Mouse (Mus musculus) kidney, adult 2 months (tissue): ENCODE results near the gene Kcnk16. TPM values are rescaled to one million over a fixed set of nuclear protein-coding genes. Genes with fewer than 3 reads are reported as not detected.

Experiments
- DNase-seq: peaks from one replicate; pipeline ENCODE4 v3.0.0; 2021
- H3K27ac ChIP-seq: fragments of 200-500 bp; 2 replicates; pipeline ENCODE4 v1.5.1; 2012; ENCODE audit warnings: low read depth, low read length, control low read depth, inconsistent platforms; ENCODE audit not compliant: insufficient read depth
- H3K27me3 ChIP-seq: fragments of 200-500 bp; replicated peaks from 2 replicates; pipeline ENCODE4 v1.6.1; 2012; ENCODE audit warnings: mild to moderate bottlenecking, moderate library complexity, low read length, inconsistent platforms; ENCODE audit not compliant: control insufficient read depth, insufficient read depth
- H3K36me3 ChIP-seq: fragments of 200-500 bp; 2 replicates; pipeline ENCODE4 v1.6.1; 2012; ENCODE audit warnings: mild to moderate bottlenecking, moderate library complexity, low read length, inconsistent platforms; ENCODE audit not compliant: control insufficient read depth, insufficient read depth
- H3K4me1 ChIP-seq: fragments of 200-500 bp; 2 replicates; pipeline ENCODE4 v1.6.1; 2011; ENCODE audit warnings: low read length; ENCODE audit not compliant: control insufficient read depth, insufficient read depth
- H3K4me3 ChIP-seq: fragments of 200-500 bp; 2 replicates; pipeline ENCODE4 v1.5.1; 2011; ENCODE audit warnings: mild to moderate bottlenecking, low read depth, low read length, control low read depth; ENCODE audit not compliant: insufficient read depth
- CTCF ChIP-seq: fragments of 200-500 bp; conservative IDR thresholded peaks from 2 replicates; pipeline ENCODE4 v1.5.1; 2011; ENCODE audit warnings: low read depth, mild to moderate bottlenecking, control low read depth, low read length, moderate library complexity, mixed read lengths; ENCODE audit not compliant: insufficient read depth, insufficient read length
- POLR2A ChIP-seq: fragments of 200-500 bp; IDR thresholded peaks from one replicate; pipeline ENCODE4 v1.6.1; 2011; ENCODE audit warnings: low read depth, low read length, control low read depth
- WGBS: fragments of 180-500 bp; shearing (Covaris S2); methylation state at CpG from one replicate; pipeline ENCODE4 v1.1.7; 2018; 5-methylcytosine and 5-hydroxymethylcytosine counted together
- polyA plus RNA-seq: library from polyadenylated mRNA; depleted of rRNA; stranded (reverse); fragments of >200 nt; gene quantifications from 2 replicates; pipeline ENCODE4 v1.2.3, GENCODE M21; 2012

The Kcnk16 gene
- polyA plus RNA-seq, 1 experiment: not detected

GRCm38 (mm10) chr14:20224163-20224562 is 44.8 kb downstream of the Kcnk16 start:
- peaks cover 52% of the 10 kb centered on the region for H3K4me1 ChIP-seq
- WGBS: 16% methylated on average over 4 of the region's 4 CpGs
- peak overlapping the region; percentile 94 for H3K27ac ChIP-seq
- peak; percentile 88 for DNase-seq
- H3K36me3 ChIP-seq: no peaks in the 10 kb centered on the region
- TF ChIP-seq POLR2A (no peak), CTCF (no peak)
- H3K27me3 ChIP-seq: no peaks in the 10 kb centered on the region
- H3K4me3 ChIP-seq: no peak overlapping the region

- no peaks in the 10 kb centered on the region for H3K27me3 ChIP-seq
- TF ChIP-seq CTCF: no peak
- no peak for TF ChIP-seq POLR2A
- H3K27ac ChIP-seq: peak overlapping the region; percentile 94
- no peaks in the 10 kb centered on the region for H3K36me3 ChIP-seq
- DNase-seq: no peak
- H3K4me3 ChIP-seq: no peak overlapping the region
- H3K4me1 ChIP-seq: peaks cover 48% of the 10 kb centered on the region
- WGBS: 65% methylated on average over 5 of the region's 5 CpGs
Observed at GRCm38 (mm10) chr14:20223253-20223652, 45.7 kb downstream of the Kcnk16 start.

GRCm38 (mm10) chr14:20221083-20221482 is 47.9 kb downstream of the Kcnk16 start:
- Histone ChIP-seq H3K27me3 (no peaks in the 10 kb centered on the region), H3K4me1 (peaks cover 31% of the 10 kb centered on the region), H3K27ac (no peak overlapping the region), H3K4me3 (no peak overlapping the region), H3K36me3 (no peaks in the 10 kb centered on the region)
- no peak for TF ChIP-seq CTCF
- DNase-seq: no peak
- WGBS: 80% methylated on average over 7 of the region's 7 CpGs

GRCm38 (mm10) chr14:20219849-20220248 is 49.1 kb downstream of the Kcnk16 start:
- WGBS: 35% methylated on average over 1 of the region's 1 CpGs
- Histone ChIP-seq H3K27me3 (no peaks in the 10 kb centered on the region), H3K36me3 (no peaks in the 10 kb centered on the region), H3K4me3 (no peak overlapping the region), H3K4me1 (peaks cover 22% of the 10 kb centered on the region), H3K27ac (peak overlapping the region; percentile 88)
- no peak for TF ChIP-seq POLR2A
- TF ChIP-seq CTCF: no peak
- DNase-seq: peak; percentile 92

GRCm38 (mm10) chr14:20217299-20217864 is 51.6 kb downstream of the Kcnk16 start:
- Histone ChIP-seq H3K4me3 (no peak overlapping the region), H3K27me3 (no peaks in the 10 kb centered on the region), H3K27ac (no peak overlapping the region), H3K4me1 (peaks cover 6% of the 10 kb centered on the region), H3K36me3 (no peaks in the 10 kb centered on the region)
- no peak for DNase-seq
- TF ChIP-seq POLR2A (no peak), CTCF (no peak)
- WGBS: 65% methylated on average over 3 of the region's 3 CpGs

- TF ChIP-seq CTCF: no peak
- no peak for TF ChIP-seq POLR2A
- no peaks in the 10 kb centered on the region for H3K36me3 ChIP-seq
- WGBS: 90% methylated on average over 7 of the region's 7 CpGs
- no peak overlapping the region for H3K27ac ChIP-seq
- H3K4me1 ChIP-seq: peaks cover 6% of the 10 kb centered on the region
- no peak overlapping the region for H3K4me3 ChIP-seq
- DNase-seq: no peak
- H3K27me3 ChIP-seq: no peaks in the 10 kb centered on the region
Observed at GRCm38 (mm10) chr14:20216561-20217298, 52.3 kb downstream of the Kcnk16 start.

GRCm38 (mm10) chr14:20215826-20216225 is 53.2 kb downstream of the Kcnk16 start:
- Histone ChIP-seq H3K4me3 (no peak overlapping the region), H3K27ac (no peak overlapping the region), H3K4me1 (peaks cover 6% of the 10 kb centered on the region), H3K27me3 (no peaks in the 10 kb centered on the region), H3K36me3 (no peaks in the 10 kb centered on the region)
- TF ChIP-seq CTCF (no peak), POLR2A (no peak)
- no peak for DNase-seq
- WGBS: 54% methylated on average over 5 of the region's 5 CpGs
